Mouse (Mus musculus) lung, adult 2 months (tissue): Measurements from ENCODE around the gene Spata3.

Experiments used
- CTCF ChIP-seq: fragments of 200-500 bp; IDR thresholded peaks from 2 replicates; pipeline ENCODE4 v1.5.1; 2011; ENCODE audit warnings: mild to moderate bottlenecking, low read length, control low read depth; ENCODE audit not compliant: insufficient read depth
- POLR2A ChIP-seq: fragments of 200-500 bp; IDR thresholded peaks from 2 replicates; pipeline ENCODE4 v1.6.1; 2011; ENCODE audit warnings: low read depth, mild to moderate bottlenecking, control low read depth, low read length, borderline replicate concordance; ENCODE audit errors: extremely low read depth

- TF ChIP-seq CTCF, result no peak
- TF ChIP-seq POLR2A, result no peak
Observed at GRCm38 (mm10) chr1:86054943-86055342, 38.3 kb downstream of the Spata3 start.
